Mouse (Mus musculus) testis, postnatal 10 days (tissue): ENCODE measurements around the gene Crybg2.

Experiments
- DNase-seq: peaks from one replicate; pipeline ENCODE4 v3.0.0; 2021; ENCODE audit warnings: low spot score

Gene Crybg2

DNA sequence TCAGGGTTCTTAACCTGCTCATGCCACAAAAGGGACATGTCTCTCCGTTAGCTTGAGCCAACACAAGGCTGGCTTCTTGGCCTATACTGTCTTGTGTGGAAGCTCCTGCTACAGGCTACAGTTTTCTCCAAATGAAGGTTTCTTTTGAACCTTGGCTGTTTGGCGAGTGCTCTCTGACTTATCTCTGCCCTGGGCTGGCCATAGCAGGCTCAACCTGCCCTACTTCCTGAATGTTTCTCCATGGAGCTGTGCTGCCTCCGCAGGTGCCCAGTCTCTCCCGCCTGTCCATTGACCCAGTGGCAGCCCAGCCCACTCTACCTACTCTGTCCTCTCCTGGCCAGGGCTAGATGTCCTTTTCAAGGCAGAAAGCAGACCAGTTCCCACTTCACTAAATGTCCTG, 60.3 kb downstream of the Crybg2 start:
- DNase-seq: peak; percentile 39

DNA sequence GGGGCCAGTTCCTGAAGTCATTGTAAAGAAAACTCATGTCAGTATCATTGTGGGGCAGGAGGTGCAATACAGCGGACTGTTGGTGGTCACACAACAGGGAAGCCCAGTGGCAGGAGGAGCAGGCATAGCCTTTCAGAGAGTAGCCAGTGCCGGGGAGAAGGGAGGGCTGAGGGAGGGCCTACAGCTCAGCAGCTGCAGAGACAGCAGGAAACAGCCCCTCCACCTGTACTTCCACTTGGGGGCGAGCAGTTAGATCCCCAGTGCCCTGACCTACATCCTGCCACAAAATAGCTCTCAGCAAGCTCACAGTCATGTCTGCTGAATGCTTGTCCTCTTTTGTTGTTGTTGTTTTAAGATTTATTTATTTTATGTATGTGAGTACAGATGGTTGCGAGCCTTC, 61.0 kb downstream of the Crybg2 start:
- peak; percentile 34 for DNase-seq

DNA sequence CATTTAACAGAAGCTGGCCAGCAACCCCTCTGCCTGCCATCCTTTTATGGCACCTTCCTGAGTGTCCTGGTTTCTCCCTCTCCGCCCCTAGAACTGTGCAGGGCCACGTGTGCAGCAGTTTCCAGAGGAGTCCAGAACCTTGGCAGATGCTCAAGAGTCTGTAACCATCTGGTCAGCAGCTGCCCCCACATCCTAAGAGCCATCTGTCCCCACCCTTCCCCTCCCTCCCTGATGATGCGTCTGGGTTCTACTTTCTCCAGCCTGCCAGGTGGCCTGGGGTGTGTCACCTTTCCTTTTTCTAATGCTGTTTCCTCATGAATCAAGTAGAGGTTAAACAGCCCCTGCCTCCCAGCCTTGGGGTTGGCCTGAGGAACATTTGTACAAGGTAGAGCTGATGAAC, 61.7 kb downstream of the Crybg2 start:
- peak; percentile 37 for DNase-seq

DNA sequence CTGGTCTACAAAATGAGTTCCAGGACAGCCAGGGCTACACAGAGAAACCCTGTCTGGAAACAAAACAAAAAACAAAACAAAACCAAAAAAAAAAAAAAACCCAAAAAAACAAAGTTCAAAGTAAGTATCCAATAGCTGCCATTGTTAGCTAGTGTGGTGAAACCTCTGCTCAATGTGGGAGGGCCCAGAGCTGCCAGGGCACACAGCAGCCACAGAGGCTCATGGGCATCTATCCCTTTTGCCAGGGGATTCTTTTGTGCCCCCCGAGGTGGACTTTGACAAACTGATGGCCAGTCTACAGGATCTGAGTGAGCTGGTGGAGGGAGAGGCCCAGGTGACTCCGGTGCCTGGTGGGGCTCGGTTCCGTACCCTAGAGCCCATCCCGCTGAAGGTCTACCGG, 62.5 kb downstream of the Crybg2 start:
- no peak for DNase-seq

DNA sequence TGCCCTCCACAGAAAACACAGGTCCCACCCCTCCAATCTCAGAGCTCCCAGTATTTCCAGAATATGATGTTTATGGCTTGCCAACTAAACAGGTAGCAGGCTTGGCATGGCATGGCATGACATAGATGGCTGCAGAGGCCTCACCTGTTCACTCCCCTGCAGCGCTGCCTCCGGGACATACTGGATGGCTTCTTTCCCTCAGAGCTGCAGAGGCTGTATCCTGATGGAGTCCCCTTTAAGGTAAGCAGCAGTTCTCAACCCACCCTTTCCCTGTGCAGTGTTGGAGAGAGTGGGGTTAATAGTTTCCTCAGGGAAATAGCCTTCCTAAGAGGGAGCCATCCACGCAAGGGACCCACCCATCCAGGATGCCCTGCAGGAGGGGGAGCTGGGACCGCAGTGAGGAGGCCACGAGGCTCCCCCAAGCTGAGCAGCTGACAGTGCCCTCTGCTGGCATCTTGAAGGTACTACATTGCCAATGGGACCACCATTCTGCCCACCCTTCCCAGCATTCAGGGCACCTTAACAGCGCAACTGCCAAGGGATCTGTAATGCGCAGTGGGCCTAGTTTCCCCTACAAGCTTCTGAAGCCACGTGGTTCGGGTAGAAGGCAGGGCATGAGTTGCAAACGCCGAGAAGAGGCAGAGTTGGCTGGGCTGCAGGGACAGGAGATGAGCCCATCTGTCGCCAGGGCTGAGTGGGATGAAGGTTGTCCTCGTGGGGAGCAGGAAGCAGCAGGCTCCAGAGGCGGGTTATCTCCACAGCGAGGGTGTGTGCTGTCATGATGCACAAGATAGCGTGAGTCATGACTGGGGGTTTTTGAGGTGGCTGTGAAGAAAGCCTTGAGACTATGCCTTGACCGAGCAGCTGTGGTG, 63.3 kb downstream of the Crybg2 start:
- DNase-seq: peak; percentile 51

DNA sequence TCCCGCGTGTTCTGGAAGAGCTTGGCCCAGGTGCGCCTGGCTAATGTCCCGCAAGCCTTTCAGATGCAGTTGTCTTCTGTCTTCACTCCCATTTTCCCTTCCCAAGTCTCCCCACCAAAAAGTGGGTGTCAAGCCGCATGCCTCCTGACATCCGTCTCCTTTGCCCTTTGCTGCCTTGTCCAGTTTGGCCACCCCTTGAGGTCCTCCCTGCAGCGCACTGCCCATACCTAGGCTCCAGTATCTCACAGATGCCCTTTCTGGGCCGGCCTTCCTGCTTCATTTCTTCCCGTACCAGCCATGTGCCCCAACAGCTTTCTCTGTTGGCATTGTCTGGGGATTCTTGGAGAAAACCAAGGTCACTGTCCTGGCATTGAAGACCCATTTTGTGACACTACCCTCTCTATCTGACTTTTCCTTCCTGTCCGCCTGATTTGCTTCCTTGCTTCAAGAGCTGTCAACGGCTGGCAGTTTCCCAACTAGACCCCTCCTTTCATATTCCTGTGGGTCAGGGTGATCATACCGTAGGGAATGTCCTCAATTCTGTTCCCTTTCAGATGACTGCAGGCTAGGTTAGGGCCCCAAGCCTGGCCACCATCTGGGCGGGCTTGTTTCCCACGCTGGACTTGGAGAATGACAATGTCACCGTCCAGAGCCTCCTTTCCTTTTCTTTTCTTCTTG, 64.9 kb downstream of the Crybg2 start:
- DNase-seq: peak; percentile 41

DNA sequence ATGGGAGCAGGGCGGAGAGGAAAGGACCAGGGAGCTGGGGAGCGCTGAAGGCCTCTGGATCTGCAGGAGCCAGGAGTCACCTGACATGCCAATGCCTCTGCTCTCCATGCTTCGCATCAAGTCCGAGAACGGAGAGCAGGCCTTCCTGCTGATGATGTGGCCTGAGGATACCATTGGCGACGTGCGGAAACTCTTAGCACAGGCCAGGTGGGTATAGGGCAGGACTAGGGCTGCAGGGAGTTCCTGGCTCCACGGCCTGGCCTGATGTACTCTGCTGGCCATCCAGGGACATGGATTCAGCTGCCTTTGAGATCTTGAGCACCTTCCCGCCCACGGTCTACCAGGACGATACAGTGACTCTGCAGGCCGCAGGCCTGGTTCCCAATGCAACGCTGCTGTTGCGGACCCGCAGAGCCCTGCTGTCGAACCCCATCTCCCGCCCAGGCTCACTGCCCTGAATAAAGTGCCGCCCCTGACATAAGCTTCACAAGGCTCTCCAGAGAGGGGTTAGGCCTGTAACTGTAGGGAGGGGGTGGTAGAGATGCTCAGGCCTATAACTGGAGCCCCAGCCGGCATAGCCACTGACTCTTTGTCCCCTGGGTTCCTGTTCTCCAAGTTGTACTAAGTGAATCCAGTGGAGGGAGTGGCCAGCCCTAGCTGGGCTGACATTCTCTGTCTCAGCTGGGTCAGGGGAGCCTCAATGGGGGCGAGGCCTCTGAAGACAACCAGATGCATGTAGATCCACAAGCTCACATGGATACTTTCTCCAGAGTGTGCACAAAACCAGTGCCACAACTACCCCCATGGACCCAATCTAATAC, 65.9 kb downstream of the Crybg2 start:
- DNase-seq: no peak

DNA sequence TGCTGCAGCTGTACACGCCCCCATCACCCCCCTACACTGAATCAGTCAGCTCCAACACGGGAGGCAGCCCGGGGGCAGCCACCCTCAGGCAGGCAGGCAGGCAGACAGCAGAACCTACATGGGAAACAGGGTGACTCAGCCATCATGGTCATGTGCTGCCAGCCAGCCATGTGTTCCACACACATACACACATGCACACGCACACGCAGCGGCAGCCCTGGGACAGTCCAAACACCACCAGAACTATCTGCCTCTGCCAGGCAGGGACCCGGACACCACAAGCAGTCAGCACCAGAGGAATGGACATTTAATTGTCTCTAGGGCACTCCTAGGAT, 66.5 kb downstream of the Crybg2 start:
- DNase-seq: no peak

DNA sequence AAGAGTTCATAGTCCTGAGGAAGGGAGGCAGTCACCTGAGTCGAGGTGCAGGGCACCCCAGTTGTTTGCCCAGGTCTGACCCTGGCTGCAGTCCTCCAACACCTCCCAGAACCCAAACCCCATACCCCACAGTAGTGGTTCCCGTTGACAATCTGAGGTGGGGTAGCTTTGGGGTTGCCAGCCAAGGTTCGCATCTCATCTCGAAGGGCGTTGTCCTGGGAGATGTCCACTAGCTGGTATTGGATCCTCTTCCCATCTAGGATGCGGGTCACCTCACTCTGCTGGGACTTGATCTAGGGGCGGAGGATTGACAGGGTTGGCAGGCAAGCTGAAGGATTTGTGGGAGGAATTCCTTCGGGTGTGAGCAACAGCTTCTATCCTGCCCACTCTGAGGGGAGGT, 67.2 kb downstream of the Crybg2 start:
- DNase-seq: no peak

DNA sequence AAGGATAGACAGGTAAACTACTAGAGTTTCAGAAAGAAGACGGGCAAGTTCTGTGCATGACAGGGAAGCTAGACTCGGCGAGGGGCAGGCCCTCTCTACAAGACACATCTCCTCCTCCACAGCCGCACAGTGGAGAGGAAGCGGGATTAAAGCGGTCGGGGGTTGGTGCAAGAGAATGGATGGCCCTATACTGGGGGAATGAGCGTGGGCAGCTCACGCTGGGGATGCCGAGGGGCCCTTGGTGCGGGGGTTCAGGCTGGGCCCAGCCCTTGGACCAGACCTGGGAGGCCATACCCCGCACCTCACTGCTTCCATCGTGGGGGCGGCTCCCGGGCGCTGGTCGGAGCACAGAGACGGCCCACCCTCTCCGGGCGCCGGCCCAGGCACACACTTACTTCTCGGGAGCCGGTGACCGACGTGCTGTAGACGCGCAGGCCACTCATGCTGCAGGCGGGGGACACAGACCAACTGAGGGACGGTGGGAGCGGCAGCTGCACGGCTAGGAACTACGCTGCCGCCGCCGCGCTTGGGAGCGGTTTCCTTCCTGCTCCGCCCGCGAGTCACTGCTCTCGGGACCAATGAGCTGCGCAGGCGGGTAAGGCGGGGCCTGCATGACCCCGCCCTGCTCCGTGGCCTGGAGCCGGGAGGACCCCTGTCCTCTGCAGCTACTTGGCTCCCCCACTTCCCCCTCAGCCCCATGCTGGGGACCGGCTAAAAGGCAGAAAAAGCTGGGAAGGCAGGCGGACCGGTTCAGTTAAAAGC, 67.8 kb downstream of the Crybg2 start, which contains the start of gene Sh3bgrl3:
Sh3bgrl3 (minus strand) TSS at position 569 of the 762 bp plus-strand sequence.
- DNase-seq: peak; percentile 89

DNA sequence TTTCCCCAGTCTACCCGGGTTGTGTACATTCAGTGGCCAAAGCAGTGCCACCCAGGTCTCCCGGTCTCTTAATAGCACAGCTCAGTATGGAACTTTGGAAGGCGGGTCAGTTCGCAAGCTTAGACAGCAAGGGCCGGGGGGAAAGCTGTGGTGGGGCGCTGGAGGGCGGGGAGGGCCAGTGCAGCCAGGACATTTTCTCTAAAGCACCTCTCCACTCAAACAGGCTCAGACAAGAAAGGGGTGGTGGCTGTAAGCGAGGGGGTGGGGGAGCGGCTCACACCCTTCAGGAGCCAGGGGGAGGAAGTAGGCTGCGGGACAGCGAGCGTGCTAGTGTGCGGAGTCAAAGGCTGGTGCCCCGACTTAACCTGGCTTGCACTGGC, 68.4 kb downstream of the Crybg2 start:
- DNase-seq: no peak

DNA sequence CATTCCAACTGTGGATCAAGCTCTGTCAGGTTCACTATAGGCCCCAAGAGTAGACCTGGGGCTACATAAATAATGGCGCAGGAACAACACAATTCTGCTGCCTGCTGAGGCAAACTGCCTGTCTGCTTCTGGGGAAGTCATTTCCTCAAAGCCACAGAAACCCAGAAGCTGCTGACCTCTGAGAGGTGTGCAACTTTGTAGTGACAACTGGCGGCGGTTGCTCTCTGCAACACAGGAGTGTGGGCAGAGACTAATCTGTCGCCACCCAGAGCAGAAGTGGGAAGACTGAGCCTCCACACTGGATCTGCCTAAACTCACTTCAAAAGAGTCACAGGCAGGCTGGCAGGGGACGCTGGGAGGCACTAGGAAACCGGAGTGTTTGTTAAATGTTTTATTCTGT, 68.9 kb downstream of the Crybg2 start:
- no peak for DNase-seq

DNA sequence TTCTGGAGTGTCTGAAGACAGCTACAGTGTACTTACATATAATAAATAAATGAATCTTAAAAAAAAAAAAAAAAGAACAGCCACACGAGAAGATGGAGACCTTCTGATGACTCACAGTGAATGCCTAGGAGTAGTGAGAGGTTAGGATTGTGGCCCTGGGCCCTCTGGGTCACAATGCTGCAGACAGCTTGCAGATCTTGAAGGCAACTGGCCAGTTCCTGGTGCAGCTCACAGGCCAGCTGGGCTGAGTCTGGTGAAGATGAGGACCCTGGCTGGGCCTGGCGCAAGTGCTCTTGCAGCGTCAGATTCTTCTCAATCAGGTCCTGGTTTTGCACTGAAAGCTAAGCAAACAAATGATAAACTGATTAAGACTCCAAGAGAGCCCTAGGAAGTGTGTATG, 71.5 kb downstream of the Crybg2 start:
- DNase-seq: no peak

DNA sequence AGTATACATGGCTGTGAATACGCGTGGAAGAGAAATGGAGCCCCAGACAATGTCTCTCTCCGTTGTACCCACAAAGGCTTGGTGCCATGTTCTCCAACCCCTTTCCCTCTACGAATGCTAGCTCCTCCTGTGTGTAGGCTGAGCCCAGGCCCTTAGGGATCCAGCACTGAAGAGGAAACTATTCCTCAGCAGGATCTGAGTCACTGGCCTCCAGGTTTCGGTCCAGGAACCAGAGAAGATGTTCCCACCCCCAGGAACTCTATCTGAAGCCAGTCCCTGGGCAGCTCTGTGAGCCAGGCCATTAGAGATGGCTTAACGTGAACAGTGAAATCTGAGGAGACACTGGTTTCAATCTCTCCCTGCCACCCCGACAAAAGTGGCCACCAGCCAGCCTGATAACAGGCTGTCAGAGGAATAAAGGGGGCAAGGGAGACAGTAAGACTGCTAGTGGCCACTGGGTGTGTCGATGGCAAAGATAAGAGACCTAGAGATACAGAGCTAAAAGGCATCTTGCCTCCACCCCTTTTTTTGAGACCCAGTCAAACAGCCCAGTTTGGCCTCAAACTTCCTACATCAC, 72.0 kb downstream of the Crybg2 start:
- no peak for DNase-seq

DNA sequence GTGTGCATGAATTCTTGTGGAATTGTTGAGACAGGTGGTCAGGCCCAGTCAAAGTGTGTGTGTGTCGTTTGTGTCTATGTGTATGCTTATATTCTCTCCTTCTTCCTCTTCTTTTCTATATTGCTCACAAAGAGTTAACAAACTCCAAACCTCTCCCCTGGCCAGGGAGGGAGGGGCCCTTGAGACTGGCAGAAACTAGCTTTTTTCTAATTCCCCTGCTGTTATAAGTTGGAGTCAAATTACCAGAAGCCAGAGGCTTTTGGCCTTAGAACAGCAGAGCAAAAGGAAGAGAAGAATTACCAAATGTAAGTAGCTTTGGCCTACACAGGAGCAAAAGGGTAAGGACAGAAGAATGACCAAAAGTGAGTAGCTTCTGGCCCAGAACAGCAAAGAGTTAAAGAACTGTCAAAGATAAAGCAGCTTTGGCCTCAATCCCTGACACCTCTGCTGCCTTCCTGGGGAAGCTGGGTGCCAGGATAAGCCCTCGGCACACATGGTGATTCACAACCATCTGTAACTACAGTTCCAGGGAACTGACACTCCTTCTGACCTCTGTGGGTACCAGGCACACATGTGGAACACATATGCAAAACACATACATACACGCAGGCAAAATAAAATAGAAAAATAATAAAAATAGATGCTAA, 75.8 kb downstream of the Crybg2 start:
- DNase-seq: no peak

DNA sequence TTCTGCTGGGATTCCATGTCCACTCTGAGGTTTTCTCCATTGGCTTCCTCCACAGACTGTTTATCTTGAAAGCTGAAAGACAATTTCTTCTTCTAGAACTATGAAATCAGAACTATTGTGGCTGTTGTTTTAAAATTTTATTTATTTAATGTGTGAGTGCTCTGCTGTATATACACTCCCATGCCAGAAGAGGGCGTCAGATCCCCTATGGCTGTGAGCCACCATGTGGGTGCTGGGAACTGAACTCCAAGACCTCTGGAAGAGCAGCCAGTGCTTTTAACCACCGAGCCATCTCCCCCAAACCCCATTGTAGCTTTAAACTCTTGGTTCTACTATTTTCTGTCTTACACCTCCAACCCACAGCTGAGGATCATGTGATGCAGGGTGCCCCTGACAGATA, 78.2 kb downstream of the Crybg2 start:
- DNase-seq: no peak
